Mouse (Mus musculus) liver, postnatal 0 days (tissue): ENCODE measurements at regions not wholly inside any gene's neighbourhood (a gene's known extent, or its start where the extent isn't known, plus 50 kb on each side); places are given as distances from the start of the nearest gene placed in this dataset.

Source experiments
- CTCF ChIP-seq: sonication (generic); IDR thresholded peaks from 2 replicates; pipeline ENCODE4 v1.5.1; 2016; ENCODE audit warnings: antibody characterized with exemption, low read depth
- EP300 ChIP-seq: IDR thresholded peaks from 2 replicates; pipeline ENCODE4 v1.6.1; 2016; ENCODE audit warnings: antibody characterized with exemption, low read depth, mild to moderate bottlenecking

DNA sequence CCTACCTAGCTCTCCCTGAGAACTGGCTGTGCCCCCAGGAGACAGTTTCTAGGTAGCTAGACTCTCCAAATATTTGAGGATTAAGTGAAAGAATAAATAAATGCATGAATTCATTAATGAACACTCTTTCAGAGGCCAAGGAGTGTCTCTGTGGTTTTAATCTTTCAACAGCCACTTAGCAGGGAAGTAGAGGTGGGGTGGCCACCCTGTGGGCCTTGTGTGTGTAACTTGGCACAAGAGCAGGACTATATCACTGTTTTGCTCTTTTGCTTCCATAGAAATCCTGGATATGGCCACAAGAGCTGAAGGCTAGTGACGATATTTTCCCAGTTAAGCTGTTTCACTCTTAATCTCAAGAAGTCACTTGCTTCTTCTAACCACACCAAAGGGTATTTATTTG lies 123.1 kb downstream of the Areg start:
- TF ChIP-seq CTCF, result no peak
- no peak for TF ChIP-seq EP300
